Mouse (Mus musculus): ENCODE measurements around the gene Zfp184.

GRCm38 (mm10) chr13:21980981-21981802, 36.3 kb downstream of the Zfp184 start, which contains the start of gene Pom121l2:
- no peak for TF ChIP-seq CTCF (IDR thresholded peaks at IDR 0.05 in 2 of 3, conservative IDR thresholded peaks at IDR 0.05 in 1 of 3; ENCODE audit: control insufficient read depth in 1 of 3, insufficient read depth in 1 of 3, low read depth in 2 of 3, low read length in 3 of 3, poor library complexity in 1 of 3, severe bottlenecking in 1 of 3)
- no peak for TF ChIP-seq MYB (IDR thresholded peaks at IDR 0.05; ENCODE audit: low read depth, low read length)
- TF ChIP-seq ZC3H11A (IDR thresholded peaks at IDR 0.05; ENCODE audit: low read depth, low read length), result no peak
